7 mouse cellular contexts compared by ENCODE assay signal in the genomic region with DNA sequence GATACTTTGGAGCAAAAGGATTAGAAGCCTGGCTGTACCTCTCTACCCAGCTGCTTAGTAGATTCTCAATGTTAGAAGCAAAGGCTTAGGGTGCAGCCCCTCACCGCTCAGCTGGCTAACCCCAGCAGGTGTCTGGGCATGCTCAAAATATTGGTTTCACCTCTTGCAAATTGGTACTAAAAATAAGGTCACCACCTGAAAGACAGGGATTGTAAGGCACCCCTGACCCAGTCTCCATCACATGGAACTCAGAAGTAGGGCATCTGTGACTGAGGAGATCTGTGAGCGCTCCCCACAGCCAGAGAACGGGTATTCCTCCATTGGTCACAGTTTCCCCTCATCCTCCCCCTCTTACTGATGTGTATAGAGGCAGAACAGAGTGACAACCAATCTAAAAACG. TPM values are rescaled to one million over a fixed set of nuclear protein-coding genes. Genes with fewer than 3 reads are reported as not detected.
DNase-seq lines count a peak whose midpoint lies in the region; ATAC-seq lines count a peak whose summit lies in the region.

No protein-coding gene starts in this region.

- no peaks in the 10 kb centered on the region for H3K27me3 ChIP-seq in lung, embryonic 15.5 days
- H3K27me3 ChIP-seq in forebrain, embryonic 11.5 days (ENCODE audit: control insufficient read depth, insufficient read depth, low read length) = no peaks in the 10 kb centered on the region
- no peaks in the 10 kb centered on the region for H3K27me3 ChIP-seq in limb, embryonic 13.5 days
- no peaks in the 10 kb centered on the region for H3K27me3 ChIP-seq in stomach, embryonic 14.5 days (ENCODE audit: control insufficient read depth, insufficient read depth, low read length)

- H3K9me3 ChIP-seq in lung, embryonic 15.5 days = no peaks in the 10 kb centered on the region
- no peaks in the 10 kb centered on the region for H3K9me3 ChIP-seq in forebrain, embryonic 11.5 days (ENCODE audit: control insufficient read depth, low read length)
- H3K9me3 ChIP-seq in limb, embryonic 13.5 days = 0 out of 2 replicates have a peak, but pooled peaks cover 7% of the 10 kb centered on the region
- no peaks in the 10 kb centered on the region for H3K9me3 ChIP-seq in stomach, embryonic 14.5 days (ENCODE audit: control insufficient read depth, low read depth, low read length)

- WGBS in lung, embryonic 15.5 days = 62% methylated on average over 4 of the region's 4 CpGs
- WGBS in forebrain, embryonic 11.5 days = 69% methylated on average over 4 of the region's 4 CpGs
- whole genome bisulfite sequencing in limb, embryonic 13.5 days = 78% methylated on average over 4 of the region's 4 CpGs
- 75% methylated on average over 4 of the region's 4 CpGs for WGBS in stomach, embryonic 14.5 days

- H3K4me3 ChIP-seq in lung, embryonic 15.5 days = peak overlapping the region; percentile 71
- peak overlapping the region; percentile 84 for H3K4me3 ChIP-seq in forebrain, embryonic 11.5 days (ENCODE audit: low read depth, low read length)
- H3K4me3 ChIP-seq in limb, embryonic 13.5 days = peak overlapping the region; percentile 82
- peak overlapping the region; percentile 74 for H3K4me3 ChIP-seq in stomach, embryonic 14.5 days (ENCODE audit: low read depth, low read length)

- peak overlapping the region; percentile 61 for H3K4me2 ChIP-seq in lung, embryonic 15.5 days
- H3K4me2 ChIP-seq in forebrain, embryonic 11.5 days (ENCODE audit: low read depth, low read length, severe bottlenecking) = peak overlapping the region; percentile 74
- peak overlapping the region; percentile 94 for H3K4me2 ChIP-seq in limb, embryonic 13.5 days (replicated peaks)
- H3K4me2 ChIP-seq in stomach, embryonic 14.5 days (replicated peaks; ENCODE audit: low read depth, low read length) = peak overlapping the region; percentile 97

- no peak for DNase-seq in lung, postnatal 25 days (ENCODE audit: low spot score)
- DNase-seq in forebrain, embryonic 11.5 days (ENCODE audit: low spot score) = no peak
- DNase-seq in kidney, adult 11 months = no peak

- peaks cover 28% of the 10 kb centered on the region for H3K4me1 ChIP-seq in lung, embryonic 15.5 days
- H3K4me1 ChIP-seq in forebrain, embryonic 11.5 days (replicated peaks; ENCODE audit: control insufficient read depth, insufficient read depth, low read length) = peaks cover 14% of the 10 kb centered on the region
- peaks cover 31% of the 10 kb centered on the region for H3K4me1 ChIP-seq in limb, embryonic 13.5 days
- H3K4me1 ChIP-seq in stomach, embryonic 14.5 days (ENCODE audit: control insufficient read depth, insufficient read depth, low read length) = peaks cover 24% of the 10 kb centered on the region

- H3K27ac ChIP-seq in lung, embryonic 15.5 days = no peak overlapping the region
- no peak overlapping the region for H3K27ac ChIP-seq in forebrain, embryonic 11.5 days (ENCODE audit: low read depth, low read length)
- H3K27ac ChIP-seq in limb, embryonic 13.5 days = peak overlapping the region; percentile 67; the same call in 1 of the 2 replicates
- 0 out of 2 replicates have a peak overlapping the region, but pooled peaks have one; percentile 3 for H3K27ac ChIP-seq in stomach, embryonic 14.5 days (ENCODE audit: low read length)

- peak overlapping the region; percentile 57 for H3K9ac ChIP-seq in lung, embryonic 15.5 days
- H3K9ac ChIP-seq in forebrain, embryonic 11.5 days (ENCODE audit: low read length) = peak overlapping the region; percentile 82
- H3K9ac ChIP-seq in limb, embryonic 13.5 days = peak overlapping the region; percentile 89
- peak overlapping the region; percentile 79 for H3K9ac ChIP-seq in stomach, embryonic 14.5 days (replicated peaks; ENCODE audit: low read depth, low read length)

- no peak for ATAC-seq in lung, embryonic 15.5 days (ENCODE audit: borderline replicate concordance, extremely low read depth, low FRiP score, low TSS enrichment)
- ATAC-seq in forebrain, embryonic 11.5 days (replicated peaks; ENCODE audit: low FRiP score) = no peak
- no peak for ATAC-seq in limb, embryonic 13.5 days (ENCODE audit: low FRiP score, low read depth)
- no peak for ATAC-seq in stomach, embryonic 14.5 days (ENCODE audit: insufficient number of reproducible peaks, insufficient read depth, low FRiP score, low read depth)
- no peak for ATAC-seq in megakaryocyte progenitor cell, adult 5-6 weeks (replicated peaks; ENCODE audit: poor library complexity)

- H3K36me3 ChIP-seq in lung, embryonic 15.5 days = peaks cover 7% of the 10 kb centered on the region; the same call in 1 of the 2 replicates
- peaks cover 2% of the 10 kb centered on the region; the same call in 1 of the 2 replicates for H3K36me3 ChIP-seq in forebrain, embryonic 11.5 days (ENCODE audit: control insufficient read depth, insufficient read depth, low read length)
- peaks cover 38% of the 10 kb centered on the region for H3K36me3 ChIP-seq in limb, embryonic 13.5 days
- peaks cover 3% of the 10 kb centered on the region; the same call in 1 of the 2 replicates for H3K36me3 ChIP-seq in stomach, embryonic 14.5 days (ENCODE audit: control insufficient read depth, insufficient read depth, low read length)

RNA-seq across cellular contexts. Expression of a gene that starts 0.4 kb away (rescaled TPM):
- 23.1 and 25.9 TPM in 2 replicates for polyA plus RNA-seq in lung, embryonic 15.5 days (2015; fragmentation: Nextera tagmentation; extraction: Ambion mirVana)
- 35.7 and 37.6 TPM in 2 replicates for polyA plus RNA-seq in forebrain, embryonic 11.5 days (2014; fragmentation: Nextera tagmentation; extraction: Ambion mirVana)
- polyA plus RNA-seq in limb, embryonic 13.5 days (2015; fragmentation: Nextera tagmentation; extraction: Ambion mirVana) = 17.5 and 18.9 TPM in 2 replicates
- 16.2 and 21.0 TPM in 2 replicates for polyA plus RNA-seq in stomach, embryonic 14.5 days (2014; fragmentation: Nextera tagmentation; extraction: Ambion mirVana)
- total RNA-seq in megakaryocyte progenitor cell, adult 5-6 weeks (2015) = 89.7 and 162 TPM in 2 replicates
- total RNA-seq in megakaryocyte progenitor cell, adult 5-6 weeks (2017) = 16.1 and 29.6 TPM in 2 replicates

RNA-seq across cellular contexts. Expression of a gene that starts 1.0 kb away (rescaled TPM):
- 97.3 and 102 TPM in 2 replicates for polyA plus RNA-seq in lung, embryonic 15.5 days (2015; fragmentation: Nextera tagmentation; extraction: Ambion mirVana)
- polyA plus RNA-seq in forebrain, embryonic 11.5 days (2014; fragmentation: Nextera tagmentation; extraction: Ambion mirVana) = 139 and 145 TPM in 2 replicates
- 122 and 126 TPM in 2 replicates for polyA plus RNA-seq in limb, embryonic 13.5 days (2015; fragmentation: Nextera tagmentation; extraction: Ambion mirVana)
- polyA plus RNA-seq in stomach, embryonic 14.5 days (2014; fragmentation: Nextera tagmentation; extraction: Ambion mirVana) = 133 and 142 TPM in 2 replicates
- 99.7 and 123 TPM in 2 replicates for total RNA-seq in megakaryocyte progenitor cell, adult 5-6 weeks (2015)
- total RNA-seq in megakaryocyte progenitor cell, adult 5-6 weeks (2017) = 42.2 and 48.3 TPM in 2 replicates

Comparison
In these comparisons a context has a peak if more than half of its experiments do, and no peak if none do; other contexts are left out.
1. H3K27ac ChIP-seq: peak in limb, embryonic 13.5 days (single experiment) and stomach, embryonic 14.5 days (single experiment); none in lung, embryonic 15.5 days (single experiment) and forebrain, embryonic 11.5 days (single experiment).
2. Peak in every context shown above with its lines, with median percentiles within 50 percentile points of each other: H3K4me2 ChIP-seq, H3K4me3 ChIP-seq and H3K9ac ChIP-seq.